Mouse (Mus musculus) myocyte (in vitro differentiated cells): ENCODE measurements at regions not wholly inside any gene's neighbourhood (a gene's known extent, or its start where the extent isn't known, plus 50 kb on each side); places are given as distances from the start of the nearest gene placed in this dataset.

Experiments used
- CEBPB ChIP-seq: IDR thresholded peaks from 2 replicates; pipeline ENCODE4 v1.6.1; 2011; ENCODE audit warnings: mild to moderate bottlenecking, moderate library complexity; ENCODE audit not compliant: poor library complexity, insufficient read depth, severe bottlenecking
- E2F4 ChIP-seq: IDR thresholded peaks from one replicate; pipeline ENCODE4 v1.6.1; 2011; ENCODE audit warnings: mild to moderate bottlenecking, control low read depth, moderate library complexity; ENCODE audit not compliant: insufficient read depth
- MAX ChIP-seq: IDR thresholded peaks from one replicate; pipeline ENCODE4 v1.6.1; 2011; ENCODE audit warnings: low read depth, mild to moderate bottlenecking, control low read depth
- MYOG ChIP-seq, 3 experiments: IDR thresholded peaks; one replicate each; pipeline ENCODE4 v1.6.1; 2011; ENCODE audit warnings: control low read depth in 2 of 3, low read depth in 2 of 3, mild to moderate bottlenecking in 2 of 3; ENCODE audit not compliant: insufficient read length in 2 of 3, control insufficient read depth in 1 of 3, insufficient read depth in 1 of 3
- POLR2A ChIP-seq: IDR thresholded peaks from one replicate; pipeline ENCODE4 v1.6.1; 2011; ENCODE audit warnings: low read depth, mild to moderate bottlenecking, control low read depth, moderate library complexity; ENCODE audit not compliant: insufficient read length
- POLR2AphosphoS2 ChIP-seq: IDR thresholded peaks from one replicate; pipeline ENCODE4 v1.6.1; 2011; ENCODE audit warnings: low read depth, control low read depth; ENCODE audit not compliant: insufficient read length
- REST ChIP-seq: IDR thresholded peaks from one replicate; pipeline ENCODE4 v1.6.1; 2011; ENCODE audit warnings: mild to moderate bottlenecking, control low read depth, moderate library complexity; ENCODE audit not compliant: insufficient read depth, insufficient read length
- USF1 ChIP-seq: IDR thresholded peaks from one replicate; pipeline ENCODE4 v1.6.1; 2011; ENCODE audit warnings: low read depth, mild to moderate bottlenecking, control low read depth, moderate library complexity

DNA sequence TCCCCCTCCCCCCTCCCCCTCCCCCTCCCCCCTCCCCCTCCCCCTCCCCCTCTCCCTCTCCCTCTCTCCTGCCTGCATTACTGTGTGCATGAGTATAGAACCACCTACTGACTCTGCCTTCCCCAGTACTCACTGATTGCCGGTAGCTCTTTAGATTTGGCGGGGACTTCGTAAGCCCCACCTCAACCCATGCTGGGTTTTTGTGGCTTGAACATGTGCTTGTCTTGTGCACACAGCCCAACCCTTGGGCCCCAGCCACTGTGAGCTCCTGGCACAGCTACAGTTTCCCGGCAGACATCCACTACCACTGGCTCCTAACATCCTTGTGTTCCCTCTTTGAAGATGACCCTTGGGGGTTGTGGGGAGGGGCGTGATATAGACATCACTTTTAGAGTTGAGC is 87.4 kb upstream of the Cdh4 start:
- TF ChIP-seq POLR2A (no peak), E2F4 (no peak), MAX (no peak), MYOG (IDR thresholded peaks at IDR 0.05; ENCODE audit: control insufficient read depth in 1 of 3, insufficient read depth in 1 of 3, insufficient read length in 2 of 3, low read depth in 2 of 3) (no peak), POLR2AphosphoS2 (no peak), CEBPB (no peak), USF1 (no peak), REST (no peak)
